Mouse (Mus musculus) ovary, adult 18-20 months (tissue): ENCODE data around the gene Dpyd.

Source experiments
- DNase-seq: peaks from one replicate; pipeline ENCODE4 v3.0.0; 2022; ENCODE audit warnings: low spot score, mixed read lengths

Gene Dpyd

GRCm38 (mm10) chr3:119361555-119362385 lies 799.8 kb downstream of the Dpyd start:
- DNase-seq, result no peak

GRCm38 (mm10) chr3:119362392-119362791 lies 800.5 kb downstream of the Dpyd start:
- no peak for DNase-seq

GRCm38 (mm10) chr3:119368931-119369330 lies 807.0 kb downstream of the Dpyd start:
- DNase-seq, result no peak

- no peak for DNase-seq
Observed at GRCm38 (mm10) chr3:119381119-119381518, 819.2 kb downstream of the Dpyd start.

- DNase-seq, result no peak
Observed at GRCm38 (mm10) chr3:119382395-119382794, 820.5 kb downstream of the Dpyd start.

- no peak for DNase-seq
Observed at GRCm38 (mm10) chr3:119387332-119388105, 825.6 kb downstream of the Dpyd start.

- DNase-seq, result no peak
Observed at GRCm38 (mm10) chr3:119397205-119397604, 835.3 kb downstream of the Dpyd start.

- no peak for DNase-seq
Observed at GRCm38 (mm10) chr3:119402836-119403728, 841.2 kb downstream of the Dpyd start.

GRCm38 (mm10) chr3:119419087-119419709 lies 857.3 kb downstream of the Dpyd start:
- no peak for DNase-seq

GRCm38 (mm10) chr3:119419745-119420144 lies 857.8 kb downstream of the Dpyd start:
- no peak for DNase-seq

- DNase-seq, result no peak
Observed at GRCm38 (mm10) chr3:119431339-119431738, 869.4 kb downstream of the Dpyd start.

- no peak for DNase-seq
Observed at GRCm38 (mm10) chr3:119431757-119432156, 869.8 kb downstream of the Dpyd start.

- DNase-seq, result no peak
Observed at GRCm38 (mm10) chr3:119447559-119447958, 885.6 kb downstream of the Dpyd start.

- DNase-seq, result no peak
Observed at GRCm38 (mm10) chr3:119464073-119464472, 902.1 kb downstream of the Dpyd start.

- no peak for DNase-seq
Observed at GRCm38 (mm10) chr3:119464479-119464878, 902.5 kb downstream of the Dpyd start.

GRCm38 (mm10) chr3:119467723-119468122 lies 905.8 kb downstream of the Dpyd start:
- DNase-seq, result no peak
